19 mouse cellular contexts compared by ENCODE assay signal in the genomic region with DNA sequence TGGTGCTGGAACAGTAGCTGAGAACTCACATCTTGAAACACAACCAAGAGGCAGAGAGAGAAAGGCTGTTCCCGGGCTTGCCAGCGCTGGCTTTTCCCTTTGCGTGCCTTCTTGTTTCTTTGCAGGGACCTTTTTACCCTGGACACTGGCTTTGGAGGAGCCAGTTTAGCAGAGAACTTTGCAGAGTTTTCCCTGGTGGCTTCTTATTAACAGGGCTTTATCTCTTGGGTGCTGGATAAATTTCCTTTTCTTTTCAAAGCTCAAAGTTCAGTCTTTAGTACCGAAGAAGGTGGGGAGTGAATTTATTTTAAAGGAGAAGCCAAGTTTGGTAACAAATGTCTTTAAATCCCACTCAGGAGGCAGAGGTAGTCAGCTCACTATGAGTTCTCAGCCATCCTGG.
"Had no signal": no experiment of that assay in that cellular context is flagged by ENCODE, and none has a peak within 500 bp of the region (broad histone marks: within the 10 kb centered on the region; RNA-seq: fewer than 3 reads in every experiment).

No protein-coding gene starts in this region.

- H3K4me2 ChIP-seq: lung, embryonic 14.5 days; midbrain, embryonic 12.5 days; neural tube, embryonic 13.5 days; neural tube, embryonic 15.5 days had no signal

- H3K27ac ChIP-seq: midbrain, embryonic 10.5 days; midbrain, embryonic 12.5 days; neural tube, embryonic 13.5 days; neural tube, embryonic 15.5 days had no signal

- ATAC-seq: midbrain, embryonic 16.5 days had no signal

- H3K4me3 ChIP-seq: midbrain, embryonic 10.5 days; midbrain, embryonic 12.5 days; myocyte; neural tube, embryonic 13.5 days; neural tube, embryonic 15.5 days had no signal

- H3K9ac ChIP-seq: lung, embryonic 14.5 days; midbrain, embryonic 12.5 days; neural tube, embryonic 13.5 days; neural tube, embryonic 15.5 days had no signal

- H3K9me3 ChIP-seq: midbrain, embryonic 12.5 days; neural tube, embryonic 13.5 days; neural tube, embryonic 15.5 days had no signal

- H3K4me1 ChIP-seq: midbrain, embryonic 10.5 days; midbrain, embryonic 12.5 days; neural tube, embryonic 13.5 days; neural tube, embryonic 15.5 days had no signal

- H3K27me3 ChIP-seq: midbrain, embryonic 12.5 days; neural tube, embryonic 13.5 days; neural tube, embryonic 15.5 days had no signal

- DNase-seq: lung, adult 18-20 months; lung, embryonic 14.5 days; lung, postnatal 10 days; lung, postnatal 4 days; midbrain, embryonic 14.5 days; retina, postnatal 1 day; right cerebral cortex, adult 18-20 months; right cerebral cortex, postnatal 25 days; right cerebral cortex, postnatal 4 days; spleen, adult 18-20 months; thymus, adult 18-20 months; thymus, postnatal 25 days; thymus, postnatal 4 days had no signal
